Mouse (Mus musculus) brain, embryonic 14.5 days (tissue): ENCODE measurements around the gene Bnip1.

Experiments
- CTCF ChIP-seq: fragments of 200-500 bp; IDR thresholded peaks from 2 replicates; pipeline ENCODE4 v1.5.1; 2012; ENCODE audit warnings: inconsistent platforms, mild to moderate bottlenecking, moderate library complexity, borderline replicate concordance; ENCODE audit not compliant: insufficient read depth, insufficient read length; ENCODE audit errors: extremely low read depth
- POLR2A ChIP-seq: fragments of 200-500 bp; IDR thresholded peaks from 2 replicates; pipeline ENCODE4 v1.6.1; 2012; ENCODE audit warnings: mild to moderate bottlenecking, inconsistent platforms, borderline replicate concordance; ENCODE audit not compliant: poor library complexity, insufficient read depth, insufficient read length, severe bottlenecking; ENCODE audit errors: extremely low read depth

GRCm38 (mm10) chr17:26778430-26779100, 2.3 kb upstream of the Bnip1 start:
- TF ChIP-seq CTCF, result no peak
- no peak for TF ChIP-seq POLR2A
